Mouse (Mus musculus) liver, adult 2 months (tissue): ENCODE results near the gene Fam131a.

Experiments used
- CTCF ChIP-seq: fragments of 200-500 bp; IDR thresholded peaks from 2 replicates; pipeline ENCODE4 v1.5.1; 2011; ENCODE audit warnings: low read depth, low read length, control low read depth
- POLR2A ChIP-seq: fragments of 200-500 bp; IDR thresholded peaks from 2 replicates; pipeline ENCODE4 v1.6.1; 2011; ENCODE audit warnings: low read length, control low read depth; ENCODE audit not compliant: insufficient read depth; ENCODE audit errors: extremely low read depth

GRCm38 (mm10) chr16:20673706-20674303, 19.2 kb upstream of the Fam131a start:
- TF ChIP-seq POLR2A (0 out of 2 replicates have a peak, but pooled peaks have one; percentile 14), CTCF (no peak)
